Mouse (Mus musculus) frontal cortex, adult (tissue): ENCODE results near the gene Npas4.
"Not testable (repeated sequence)": the region's sequence is repeated elsewhere in the genome, so short reads cannot be mapped to it uniquely, and the experiment has no call there.

ENCODE experiments used
- ATAC-seq: cut with Nextera tagmentation; 2 replicates; pipeline ENCODE4 v1.9.2; 2017; ENCODE audit warnings: mild to moderate bottlenecking, moderate library complexity, mixed read lengths; ENCODE audit not compliant: low TSS enrichment

Gene Npas4

GRCm38 (mm10) chr19:4992904-4993303 lies 2.8 kb upstream of the Npas4 start:
- ATAC-seq = peak; percentile 27; the same call in 1 of the 2 replicates

GRCm38 (mm10) chr19:4992371-4992770 lies 2.3 kb upstream of the Npas4 start:
- ATAC-seq = no peak

- ATAC-seq = 0 out of 2 replicates have a peak, but pooled peaks have one; percentile 2
Observed at GRCm38 (mm10) chr19:4990716-4991115, 600 bp upstream of the Npas4 start.

- peak; percentile 11 for ATAC-seq
Observed at GRCm38 (mm10) chr19:4989434-4990255, 471 bp downstream of the Npas4 start.

GRCm38 (mm10) chr19:4989013-4989412 lies 1.1 kb downstream of the Npas4 start:
- no peak; the same call in 1 of the 2 replicates for ATAC-seq

- ATAC-seq = peak; percentile 53; the same call in 1 of the 2 replicates
Observed at GRCm38 (mm10) chr19:4981767-4982166, 8.3 kb downstream of the Npas4 start.

GRCm38 (mm10) chr19:4968236-4968635 lies 21.9 kb downstream of the Npas4 start:
- no peak for ATAC-seq

- peak; percentile 99 for ATAC-seq
Observed at GRCm38 (mm10) chr19:4961928-4962601, 28.1 kb downstream of the Npas4 start, which contains the start of gene Mrpl11. TSS of gene Mrpl11 (plus strand) at chr19:4962147.

- ATAC-seq = not testable (repeated sequence)
Observed at GRCm38 (mm10) chr19:4948641-4949040, 41.5 kb downstream of the Npas4 start.

GRCm38 (mm10) chr19:4945540-4945939 lies 44.6 kb downstream of the Npas4 start:
- no peak for ATAC-seq

GRCm38 (mm10) chr19:4943253-4943588 lies 46.9 kb downstream of the Npas4 start:
- ATAC-seq = peak; percentile 81

- ATAC-seq = peak; percentile 91
Observed at GRCm38 (mm10) chr19:4942551-4943252, 47.4 kb downstream of the Npas4 start, which contains the start of gene Peli3. TSS of gene Peli3 (minus strand) at chr19:4943127.

GRCm38 (mm10) chr19:4937444-4938310 lies 52.4 kb downstream of the Npas4 start:
- no peak for ATAC-seq

GRCm38 (mm10) chr19:4936896-4937295 lies 53.2 kb downstream of the Npas4 start:
- ATAC-seq = no peak
